Mouse (Mus musculus) erythroblast, embryonic 14.5 days (primary cell): ENCODE data around the gene Cped1. TPM values are rescaled to one million over a fixed set of nuclear protein-coding genes. Genes with fewer than 3 reads are reported as not detected.

ENCODE experiments used
- H3K27me3 ChIP-seq: 2 replicates; pipeline ENCODE4 v1.6.1; 2012; ENCODE audit warnings: inconsistent platforms; ENCODE audit not compliant: control insufficient read depth
- H3K36me3 ChIP-seq: 2 replicates; pipeline ENCODE4 v1.6.1; 2012; ENCODE audit warnings: mild to moderate bottlenecking, inconsistent platforms; ENCODE audit not compliant: control insufficient read depth
- H3K4me1 ChIP-seq: 2 replicates; pipeline ENCODE4 v1.6.1; 2012; ENCODE audit warnings: inconsistent platforms; ENCODE audit not compliant: control insufficient read depth
- H3K4me3 ChIP-seq: replicated peaks from 2 replicates; pipeline ENCODE3; 2012; ENCODE audit warnings: moderate library complexity, mild to moderate bottlenecking, inconsistent platforms
- H3K9me3 ChIP-seq: 2 replicates; pipeline ENCODE4 v1.6.1; 2012; ENCODE audit warnings: low read length, inconsistent platforms, mixed read lengths; ENCODE audit not compliant: control insufficient read depth
- GATA1 ChIP-seq: IDR thresholded peaks from 2 replicates; pipeline ENCODE4 v1.6.1; 2012; ENCODE audit warnings: low read length, inconsistent platforms, mixed read lengths
- TAL1 ChIP-seq: IDR thresholded peaks from 3 replicates; pipeline ENCODE4 v1.6.1; 2012; ENCODE audit warnings: low read length, inconsistent platforms, mixed read lengths
- polyA plus RNA-seq: library from polyadenylated mRNA; stranded (reverse); fragments of >175 nt; gene quantifications from 2 replicates; pipeline ENCODE4 v1.2.3, GENCODE M21; 2012

Gene Cped1
- polyA plus RNA-seq, 1 experiment = 0.02 TPM

- no peaks in the 10 kb centered on the region for H3K9me3 ChIP-seq
- no peak overlapping the region for H3K4me3 ChIP-seq
- no peaks in the 10 kb centered on the region for H3K27me3 ChIP-seq
- no peaks in the 10 kb centered on the region for H3K4me1 ChIP-seq
- no peaks in the 10 kb centered on the region; the same call in 1 of the 2 replicates for H3K36me3 ChIP-seq
- no peak for TF ChIP-seq GATA1
- no peak for TF ChIP-seq TAL1
These were observed 24.5 kb downstream of the Cped1 start for GRCm38 (mm10) chr6:22010258-22010657.

GRCm38 (mm10) chr6:22010761-22011281, 25.1 kb downstream of the Cped1 start:
- Histone ChIP-seq H3K4me3 (no peak overlapping the region), H3K9me3 (no peaks in the 10 kb centered on the region), H3K27me3 (no peaks in the 10 kb centered on the region), H3K4me1 (no peaks in the 10 kb centered on the region), H3K36me3 (no peaks in the 10 kb centered on the region; the same call in 1 of the 2 replicates)
- no peak for TF ChIP-seq TAL1
- no peak for TF ChIP-seq GATA1

GRCm38 (mm10) chr6:22011546-22011945, 25.8 kb downstream of the Cped1 start:
- H3K27me3 ChIP-seq = no peaks in the 10 kb centered on the region
- no peaks in the 10 kb centered on the region for H3K4me1 ChIP-seq
- no peaks in the 10 kb centered on the region; the same call in 1 of the 2 replicates for H3K36me3 ChIP-seq
- no peaks in the 10 kb centered on the region for H3K9me3 ChIP-seq
- no peak overlapping the region for H3K4me3 ChIP-seq
- no peak for TF ChIP-seq GATA1
- TF ChIP-seq TAL1 = no peak

GRCm38 (mm10) chr6:22012099-22012498, 26.4 kb downstream of the Cped1 start:
- Histone ChIP-seq H3K4me3 (no peak overlapping the region), H3K9me3 (no peaks in the 10 kb centered on the region), H3K4me1 (no peaks in the 10 kb centered on the region), H3K36me3 (no peaks in the 10 kb centered on the region; the same call in 1 of the 2 replicates), H3K27me3 (no peaks in the 10 kb centered on the region)
- TF ChIP-seq TAL1 = no peak
- TF ChIP-seq GATA1 = no peak

GRCm38 (mm10) chr6:22012501-22012900, 26.8 kb downstream of the Cped1 start:
- Histone ChIP-seq H3K4me3 (no peak overlapping the region), H3K27me3 (no peaks in the 10 kb centered on the region), H3K36me3 (no peaks in the 10 kb centered on the region; the same call in 1 of the 2 replicates), H3K9me3 (no peaks in the 10 kb centered on the region), H3K4me1 (no peaks in the 10 kb centered on the region)
- TF ChIP-seq TAL1 = no peak

- TF ChIP-seq TAL1 = no peak
- TF ChIP-seq GATA1 = no peak
- Histone ChIP-seq H3K36me3 (no peaks in the 10 kb centered on the region; the same call in 1 of the 2 replicates), H3K4me1 (no peaks in the 10 kb centered on the region)
These were observed 27.7 kb downstream of the Cped1 start for GRCm38 (mm10) chr6:22013394-22013793.

GRCm38 (mm10) chr6:22014291-22014911, 28.7 kb downstream of the Cped1 start:
- H3K36me3 ChIP-seq = no peaks in the 10 kb centered on the region; the same call in 1 of the 2 replicates
- H3K4me1 ChIP-seq = no peaks in the 10 kb centered on the region
- no peak overlapping the region for H3K4me3 ChIP-seq
- H3K27me3 ChIP-seq = no peaks in the 10 kb centered on the region
- no peak for TF ChIP-seq GATA1
- TF ChIP-seq TAL1 = no peak
- no peaks in the 10 kb centered on the region for H3K9me3 ChIP-seq

More at GRCm38 (mm10) chr6:22013394-22013793, 27.7 kb downstream of the Cped1 start:
- no peaks in the 10 kb centered on the region for H3K9me3 ChIP-seq
- no peaks in the 10 kb centered on the region for H3K27me3 ChIP-seq
- no peak overlapping the region for H3K4me3 ChIP-seq

- no peak for TF ChIP-seq GATA1
- no peak for TF ChIP-seq TAL1
- Histone ChIP-seq H3K4me1 (no peaks in the 10 kb centered on the region), H3K4me3 (no peak overlapping the region), H3K36me3 (no peaks in the 10 kb centered on the region; the same call in 1 of the 2 replicates), H3K9me3 (no peaks in the 10 kb centered on the region), H3K27me3 (no peaks in the 10 kb centered on the region)
These were observed 31.9 kb downstream of the Cped1 start for GRCm38 (mm10) chr6:22017631-22018030.

- H3K9me3 ChIP-seq = no peaks in the 10 kb centered on the region
- no peaks in the 10 kb centered on the region for H3K4me1 ChIP-seq
- no peaks in the 10 kb centered on the region for H3K27me3 ChIP-seq
- H3K36me3 ChIP-seq = no peaks in the 10 kb centered on the region; the same call in 1 of the 2 replicates
- TF ChIP-seq GATA1 = no peak
- TF ChIP-seq TAL1 = no peak
- no peak overlapping the region for H3K4me3 ChIP-seq
These were observed 33.2 kb downstream of the Cped1 start for GRCm38 (mm10) chr6:22018768-22019445.
